Mouse (Mus musculus): ENCODE results near the gene Zdhhc12. TPM values are rescaled to one million over a fixed set of nuclear protein-coding genes. Genes with fewer than 3 reads are reported as not detected.
A peak's percentile ranks its signal among the peaks of the same experiment; 100 is the strongest.
"Not testable (repeated sequence)": the region's sequence is repeated elsewhere in the genome, so short reads cannot be mapped to it uniquely, and the experiment has no call there.

Zdhhc12 gene
- total RNA-seq, 1 experiment from 2014 or later, result 13.9 TPM

DNA sequence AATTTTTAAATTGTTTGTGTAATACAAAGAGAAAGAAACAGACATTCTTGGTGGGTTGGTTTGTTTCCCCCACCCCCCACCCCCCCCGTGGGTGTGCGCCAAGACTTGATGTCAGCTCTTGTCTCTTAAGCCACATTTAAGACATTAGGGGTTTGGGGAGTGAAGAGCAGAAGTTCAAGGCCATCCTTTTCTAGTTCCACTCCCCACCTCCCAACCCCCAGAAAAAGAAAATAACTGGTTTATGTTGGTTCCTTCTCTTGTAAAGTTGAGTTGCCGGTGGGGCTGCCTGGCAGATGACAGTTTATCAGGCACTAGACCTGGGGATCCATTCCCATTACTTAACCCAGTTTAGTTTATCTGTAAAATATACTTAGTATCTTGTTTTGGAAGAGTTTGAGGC, 29.1 kb downstream of the Zdhhc12 start:
- no peak for DNase-seq

DNA sequence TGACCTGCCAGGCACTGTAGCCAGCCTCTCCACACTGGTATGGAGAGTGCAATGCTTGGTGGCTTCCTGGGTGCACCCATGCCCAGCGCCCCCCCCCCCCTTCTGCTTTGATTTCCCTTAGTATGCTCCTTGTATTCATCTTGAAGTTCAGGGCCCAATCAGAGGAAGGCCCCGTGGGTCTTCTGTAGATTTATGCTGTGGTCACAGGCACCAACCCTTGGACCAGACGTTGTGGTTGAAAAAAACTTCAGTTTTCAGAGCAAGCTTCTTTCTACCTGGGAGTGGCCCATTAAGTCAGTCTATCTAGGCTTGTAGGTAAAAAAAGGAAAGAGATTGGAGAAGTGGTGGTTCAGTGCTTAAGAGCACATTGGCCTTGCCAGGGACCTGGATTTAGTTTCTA, 29.7 kb downstream of the Zdhhc12 start:
- DNase-seq, result no peak

DNA sequence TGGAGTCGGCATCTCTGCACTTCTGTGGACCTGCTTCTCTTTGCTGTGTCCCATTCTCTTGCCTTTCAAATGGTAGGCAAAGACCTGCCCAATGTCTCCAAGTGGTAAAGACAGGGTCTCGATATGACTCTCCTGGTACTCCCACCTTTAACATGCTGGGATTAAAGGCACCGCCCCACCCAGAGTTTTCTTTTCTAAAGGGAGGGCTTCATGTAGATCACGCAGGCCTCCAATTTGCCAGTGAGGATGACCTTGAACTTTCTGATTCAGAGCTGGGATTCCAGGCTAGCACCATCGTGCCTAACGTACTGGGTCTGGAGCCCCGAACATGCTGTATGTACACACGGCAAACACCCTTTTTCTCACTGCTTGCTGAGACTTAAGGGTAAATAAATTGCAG, 30.2 kb downstream of the Zdhhc12 start:
- DNase-seq, result peak; percentile 74

DNA sequence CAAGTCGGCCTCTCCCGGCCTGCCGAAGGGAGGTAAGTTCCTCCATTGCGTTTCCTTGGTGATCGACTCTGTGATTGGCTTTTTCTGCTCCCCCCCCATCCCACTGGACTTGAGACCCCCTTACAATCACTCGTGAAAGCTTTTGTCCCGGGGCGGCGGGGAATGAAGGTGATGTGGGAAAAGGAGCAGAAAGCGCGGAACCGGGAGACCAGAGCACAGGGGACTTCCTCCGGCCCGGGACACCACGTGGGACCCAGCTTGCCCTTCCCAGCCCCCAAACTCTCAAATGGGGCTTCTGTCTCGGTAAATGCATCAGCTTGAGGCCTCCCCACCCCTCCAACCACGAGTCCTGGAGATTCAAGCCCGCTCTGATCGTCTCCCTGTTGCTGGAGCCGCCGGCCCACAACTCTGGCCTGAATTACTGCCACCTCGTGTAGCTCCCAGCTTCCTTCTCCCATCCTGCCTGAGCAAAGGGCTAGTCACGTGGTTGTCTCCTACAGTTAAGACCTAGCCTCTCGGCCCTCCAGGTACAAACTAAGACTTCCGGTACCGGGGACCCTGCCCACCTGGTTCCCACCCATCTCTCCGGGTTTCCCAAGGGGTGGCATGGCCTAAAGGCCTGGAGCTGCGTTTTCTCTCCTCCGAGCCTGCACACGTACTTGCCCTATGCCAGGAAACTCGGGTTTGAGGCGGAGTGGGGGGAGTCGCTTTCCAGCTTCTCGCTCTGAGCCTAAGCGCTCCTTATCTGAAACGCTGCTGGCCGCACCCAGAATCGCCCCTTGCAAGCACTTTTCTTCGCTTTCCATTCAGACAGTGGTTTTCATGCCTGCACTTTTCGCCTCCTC, 31.0 kb downstream of the Zdhhc12 start:
- DNase-seq, result peak; percentile 75

DNA sequence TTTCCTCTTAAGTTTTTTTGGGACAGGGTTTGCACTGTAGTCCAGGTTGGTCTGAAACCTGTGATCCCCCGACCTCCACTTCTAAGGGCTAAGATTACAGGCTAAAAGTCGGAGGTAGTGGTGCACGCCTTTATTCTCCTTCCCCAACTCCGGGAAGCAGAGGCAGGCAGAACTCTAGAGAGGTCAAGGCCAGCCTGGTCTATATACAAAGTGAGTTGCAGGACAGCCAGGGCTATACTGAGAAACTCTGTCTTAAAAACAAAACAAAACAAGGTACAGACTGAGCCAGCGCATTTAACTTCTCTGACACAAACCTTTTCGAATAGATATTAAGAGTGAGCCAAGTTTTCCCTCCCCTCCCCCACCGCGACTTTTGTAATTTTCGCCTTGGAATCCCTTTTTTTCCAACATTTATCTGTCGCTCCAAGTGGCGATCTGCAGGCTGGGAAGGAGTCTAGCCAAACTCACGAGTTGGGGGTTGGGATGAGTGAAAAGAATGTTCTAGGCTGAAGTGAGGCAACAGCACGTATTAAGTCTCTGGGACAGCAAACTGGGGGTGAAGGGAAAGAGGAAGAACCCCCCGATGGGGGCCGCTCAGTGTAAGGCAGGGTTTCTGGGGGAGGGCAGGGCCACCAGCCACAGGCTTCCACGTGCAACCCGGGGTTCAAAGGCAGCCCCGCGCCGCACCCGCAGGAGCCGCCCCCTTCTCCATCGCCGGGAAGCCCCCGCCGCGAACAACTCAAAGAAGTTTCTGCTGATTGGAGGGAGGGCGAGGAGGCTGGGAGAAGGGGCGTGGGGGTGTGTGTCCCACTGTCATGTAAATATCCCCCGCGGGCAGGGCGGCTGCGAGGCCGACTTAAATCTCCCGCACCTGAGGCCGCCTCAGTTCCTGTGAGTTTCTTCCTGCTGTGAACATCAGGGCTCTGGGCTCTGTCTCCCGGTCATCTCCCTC, 32.0 kb downstream of the Zdhhc12 start:
- DNase-seq, result peak; percentile 81

DNA sequence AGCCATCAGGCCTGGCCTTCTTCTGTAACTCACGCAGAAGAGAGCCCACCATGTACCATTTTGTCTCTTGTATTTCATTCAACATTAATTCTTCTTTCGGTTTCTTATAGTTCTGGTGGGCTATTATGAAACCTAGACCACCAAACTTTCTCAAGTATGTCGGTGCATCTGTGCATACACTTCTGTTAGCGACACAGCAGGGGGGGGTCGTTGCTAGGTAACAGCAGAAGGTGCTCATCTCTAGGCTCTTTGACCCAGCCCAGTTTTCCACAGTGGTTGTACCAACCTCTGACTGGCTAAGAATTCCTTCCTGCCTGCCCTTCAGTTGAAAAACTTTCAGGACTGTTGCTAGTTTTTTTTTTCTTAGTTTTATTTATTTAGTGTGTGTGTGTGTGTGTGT, 35.0 kb downstream of the Zdhhc12 start:
- DNase-seq, result no peak

DNA sequence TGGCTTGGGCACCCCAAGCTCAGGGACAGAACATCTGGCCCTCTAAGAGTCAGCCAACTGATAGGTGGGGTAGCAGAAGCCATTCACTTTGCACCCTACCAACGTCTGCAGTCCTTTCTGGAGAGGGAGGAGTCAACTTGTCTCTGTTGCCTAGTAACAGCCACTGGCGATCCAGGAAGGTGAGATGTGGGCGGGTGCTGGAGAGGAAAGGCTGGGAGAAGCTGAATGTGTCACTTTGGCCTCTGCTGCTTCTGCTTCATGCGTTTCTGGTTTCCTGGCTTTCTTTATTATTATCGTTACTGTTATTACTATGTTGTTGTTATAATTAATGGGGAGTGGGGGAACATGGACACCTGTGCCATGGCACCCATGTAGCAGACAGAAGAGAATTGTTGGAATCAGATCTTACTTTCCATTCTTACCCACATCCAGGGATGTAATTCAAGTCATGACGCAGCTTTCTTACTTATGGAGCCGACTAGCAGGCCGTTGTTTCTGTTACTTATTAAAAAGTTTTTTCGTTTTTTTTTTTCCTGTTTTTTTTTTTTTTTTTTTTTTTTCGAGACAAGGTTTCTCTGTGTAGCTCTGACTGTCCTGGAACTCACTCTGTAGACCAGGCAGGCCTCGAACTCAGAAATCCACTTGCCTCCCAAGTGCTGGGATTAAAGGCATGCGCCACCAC, 36.1 kb downstream of the Zdhhc12 start, which contains the start of gene Set:
Gene Set (plus strand): TSS at position 156 of the 682 bp plus-strand sequence.
- peak; percentile 84 for DNase-seq

DNA sequence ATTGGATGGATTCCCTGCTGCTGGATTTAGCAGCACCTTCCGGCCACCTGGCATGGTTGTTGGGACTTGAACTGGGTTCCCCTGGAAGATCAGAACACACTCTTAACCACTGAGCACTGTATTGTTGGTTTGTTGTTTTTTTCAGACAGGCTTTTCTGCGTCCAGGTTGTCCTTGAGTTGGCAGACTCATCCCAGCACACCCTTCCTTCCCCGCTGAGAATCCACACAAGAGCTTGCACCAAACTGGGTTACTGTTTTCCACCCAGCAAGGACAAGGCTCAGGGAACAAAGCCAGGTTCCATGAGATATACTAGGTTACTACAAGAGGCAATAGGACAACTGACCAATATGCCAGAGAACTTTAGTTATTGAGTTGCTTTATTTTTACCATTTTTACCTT, 36.7 kb downstream of the Zdhhc12 start:
- DNase-seq, result peak; percentile 67

DNA sequence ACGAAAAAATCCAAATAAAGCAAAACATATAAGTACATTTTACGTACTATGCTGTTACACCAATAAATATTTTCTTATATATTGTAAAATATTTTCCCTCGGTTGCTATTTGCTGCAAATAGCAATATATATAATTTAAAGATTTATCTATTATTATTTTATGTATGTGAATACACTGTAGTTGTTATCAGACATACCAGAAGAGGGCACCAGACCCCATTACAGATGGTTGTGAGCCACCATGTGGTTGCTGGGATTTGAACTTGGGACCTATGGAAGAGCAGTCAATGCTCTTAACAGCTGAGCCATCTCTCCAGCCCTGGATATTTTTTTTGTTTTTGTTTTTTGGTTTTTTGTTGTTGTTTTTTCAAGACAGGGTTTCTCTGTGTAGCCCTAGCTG, 38.1 kb downstream of the Zdhhc12 start:
- not testable (repeated sequence) for DNase-seq

DNA sequence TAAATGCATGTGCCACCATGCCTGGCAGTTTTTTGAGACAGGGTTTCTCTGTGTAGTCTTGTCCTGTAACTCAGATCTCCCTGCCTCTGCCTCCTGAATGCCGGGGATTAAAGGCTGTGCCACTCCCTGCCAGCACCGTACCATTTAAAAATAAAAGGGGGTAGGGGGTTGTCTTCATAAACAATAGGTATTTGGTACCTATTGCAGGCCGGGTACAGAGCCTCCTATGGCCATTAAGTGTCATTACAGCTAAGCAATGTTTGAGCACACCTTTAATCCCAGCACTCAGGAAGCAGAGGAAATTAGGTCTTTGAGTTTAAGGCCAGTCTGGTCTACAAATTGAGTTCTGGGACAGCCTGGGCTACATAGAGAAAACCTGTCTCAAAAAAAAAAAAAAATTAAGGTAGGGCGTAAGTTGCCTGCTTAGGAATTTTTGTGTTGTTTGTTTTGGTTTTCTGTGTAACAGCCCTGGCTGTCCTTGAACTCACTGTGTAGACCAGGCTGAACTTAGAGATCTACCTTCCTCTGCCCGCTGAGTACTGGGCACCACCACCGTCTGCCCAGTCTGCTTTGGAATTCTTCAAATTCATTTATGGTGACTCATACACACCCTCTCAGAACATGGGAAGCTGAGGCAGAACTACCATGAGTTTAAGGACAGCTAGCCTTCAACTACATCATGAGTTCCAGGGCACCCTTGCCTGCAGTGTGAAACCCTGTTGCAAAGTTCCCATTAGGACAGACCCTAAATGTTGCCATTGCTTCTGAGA, 41.3 kb downstream of the Zdhhc12 start:
- no peak for DNase-seq

DNA sequence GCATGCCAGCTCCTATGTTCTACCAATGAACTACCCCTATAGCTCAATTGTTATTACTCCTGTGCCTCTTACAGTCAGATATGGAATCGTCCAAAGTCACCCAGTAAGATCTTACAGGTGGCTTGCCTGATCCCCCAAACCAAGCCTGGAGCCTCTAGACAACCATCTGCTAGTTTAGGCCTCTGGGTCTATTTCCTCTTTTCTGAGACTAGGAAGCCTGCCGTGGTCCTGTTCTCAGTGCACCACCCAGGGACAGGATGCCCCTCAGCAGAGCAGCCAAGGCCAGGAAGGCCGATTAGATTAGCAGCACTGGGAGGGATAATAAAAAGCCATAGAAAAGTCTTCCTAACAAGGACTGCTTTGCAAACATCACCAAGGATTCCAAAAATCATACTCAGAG, 43.6 kb downstream of the Zdhhc12 start:
- DNase-seq, result no peak

DNA sequence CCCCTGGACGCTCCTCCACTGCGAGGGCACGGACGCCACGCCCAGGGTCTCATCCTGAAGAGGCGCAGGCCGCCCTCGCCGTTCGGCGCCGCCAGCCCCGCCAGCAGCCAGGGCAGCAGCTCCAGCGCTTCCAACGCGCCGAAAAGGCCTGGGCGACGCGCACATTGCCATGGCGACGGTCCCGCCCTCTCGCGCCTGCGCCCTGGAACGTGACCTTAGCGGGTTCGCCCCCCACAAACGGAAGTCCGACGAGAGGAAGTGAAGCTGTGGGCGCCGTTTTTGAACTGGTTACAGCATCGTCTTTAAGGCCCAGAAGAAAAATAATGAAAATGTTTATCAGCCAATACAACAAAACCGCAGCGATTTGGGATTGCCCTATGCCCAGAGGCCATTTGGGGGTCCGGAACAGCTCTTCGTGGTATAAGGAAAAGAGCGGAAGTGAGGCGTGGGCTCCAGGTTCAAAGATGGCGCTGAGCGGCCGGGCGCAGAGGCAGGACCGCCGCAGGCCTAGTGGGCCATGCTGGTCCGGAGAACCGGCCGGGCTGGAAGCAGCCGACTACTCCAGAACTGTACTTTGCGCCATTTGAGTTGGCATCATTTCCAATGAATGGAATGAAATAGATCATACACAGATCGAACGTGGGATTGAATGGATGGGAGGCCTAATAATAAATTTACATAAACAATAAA, 44.6 kb downstream of the Zdhhc12 start, which contains the start of gene Wdr34:
Gene Wdr34 (minus strand): TSS at position 183 of the 690 bp plus-strand sequence.
- peak; percentile 99 for DNase-seq

DNA sequence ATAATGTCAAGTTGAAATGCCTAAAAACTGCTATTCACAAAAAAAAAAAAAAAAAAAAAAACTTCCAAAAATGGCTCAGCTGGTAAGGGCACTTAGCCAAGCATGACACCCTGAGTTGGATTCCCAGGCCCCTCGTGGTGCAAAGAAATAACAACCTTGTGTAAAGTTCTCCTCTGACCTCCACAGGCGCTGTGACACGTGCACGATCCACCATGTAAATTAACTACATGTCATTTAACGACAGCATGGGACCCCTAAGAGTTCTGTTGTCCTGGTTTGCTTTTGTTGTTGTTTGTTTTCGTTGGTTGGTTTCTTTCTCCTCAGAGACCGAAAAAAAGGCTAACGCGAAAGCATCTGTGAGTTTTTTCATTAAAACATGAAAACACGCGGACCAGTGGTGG, 45.3 kb downstream of the Zdhhc12 start:
- DNase-seq, result peak; percentile 62

DNA sequence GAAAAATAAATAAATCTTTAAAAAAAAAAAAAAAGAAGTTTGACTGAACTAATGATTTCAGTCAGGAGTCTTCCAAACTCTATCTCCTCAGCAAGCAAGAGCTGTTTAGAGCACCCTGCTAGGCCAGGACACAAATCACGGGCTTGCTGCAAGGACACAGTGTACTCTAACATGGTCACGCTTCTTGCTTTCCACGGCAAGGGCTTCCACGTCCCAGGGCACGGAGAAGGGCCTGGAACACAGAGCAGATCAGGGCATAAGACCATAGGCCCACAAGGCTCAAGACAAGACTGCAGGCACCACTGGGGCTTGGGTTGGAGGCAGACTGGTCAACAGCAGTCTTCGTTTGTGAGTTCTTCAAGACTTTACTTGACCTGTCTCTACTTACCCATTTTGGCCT, 46.3 kb downstream of the Zdhhc12 start:
- DNase-seq, result no peak

DNA sequence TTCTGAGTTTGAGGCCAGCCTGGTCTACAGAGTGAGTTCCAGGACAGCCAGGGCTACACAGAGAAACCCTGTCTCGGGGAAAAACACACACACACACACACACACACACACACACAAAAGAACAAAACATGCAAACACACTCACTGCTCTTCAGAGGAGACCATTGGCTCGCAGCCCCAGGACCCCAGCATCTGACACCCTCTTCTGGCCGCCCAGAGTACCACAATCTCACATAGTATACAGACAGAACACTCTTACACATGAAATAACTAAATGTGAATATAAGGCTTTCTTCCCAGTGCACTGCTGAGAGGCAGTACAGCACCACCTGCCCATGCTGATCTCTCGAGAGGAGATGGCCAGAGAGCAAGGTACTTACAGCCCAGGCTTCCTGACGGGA, 48.9 kb downstream of the Zdhhc12 start:
- DNase-seq, result no peak

DNA sequence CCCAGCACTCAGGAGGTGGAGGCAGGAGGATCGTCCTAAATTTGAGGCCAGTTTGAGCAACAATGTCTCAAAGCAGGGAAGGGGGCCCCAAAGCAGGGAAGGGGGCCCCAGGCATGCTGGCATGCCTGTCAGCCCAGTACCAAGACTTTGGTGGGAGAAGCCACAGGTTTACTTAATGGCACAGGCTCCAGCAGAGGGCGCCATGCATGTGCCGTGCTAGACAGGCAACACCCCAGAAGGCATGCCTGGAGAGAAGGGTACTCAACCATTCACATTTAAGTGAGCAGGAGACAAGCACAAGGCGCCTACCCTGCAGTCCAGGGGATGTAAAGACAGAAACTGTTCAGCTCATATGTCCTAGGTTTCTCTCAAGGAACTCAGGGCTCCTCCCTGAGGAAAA, 51.0 kb downstream of the Zdhhc12 start:
- DNase-seq, result peak; percentile 91
